Mouse (Mus musculus): ENCODE measurements around the gene Tbce. TPM values are rescaled to one million over a fixed set of nuclear protein-coding genes. Genes with fewer than 3 reads are reported as not detected.

Gene Tbce
- total RNA-seq, 4 experiments from 2014 or later, result 22.2 to 26.1 (median 23.6) TPM

DNA sequence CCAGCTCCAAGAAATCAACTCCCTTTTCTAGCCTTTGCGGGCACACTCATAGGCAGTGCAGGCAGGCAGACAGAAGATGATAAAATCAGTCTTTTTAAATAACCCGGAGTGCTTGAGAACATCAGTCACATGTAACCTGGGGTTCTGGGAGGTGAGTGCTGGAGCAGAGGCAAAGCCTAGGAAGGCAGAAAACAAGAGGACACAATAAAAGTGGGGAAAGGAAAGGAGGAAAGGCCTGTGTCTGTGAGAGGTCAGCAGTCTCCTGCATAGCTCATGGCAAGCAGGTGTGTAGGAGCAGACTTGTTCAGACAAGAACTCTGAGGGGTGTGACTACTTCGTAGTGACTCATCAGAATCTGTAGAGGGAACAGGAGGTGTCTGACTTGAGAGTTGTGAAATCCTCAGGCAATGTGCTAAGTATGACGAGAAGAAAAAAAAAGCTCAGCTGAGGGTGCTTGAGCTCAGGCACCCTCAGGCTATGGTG is 70.8 kb downstream of the Tbce start:
- no peak for DNase-seq (ENCODE audit: low spot score)

DNA sequence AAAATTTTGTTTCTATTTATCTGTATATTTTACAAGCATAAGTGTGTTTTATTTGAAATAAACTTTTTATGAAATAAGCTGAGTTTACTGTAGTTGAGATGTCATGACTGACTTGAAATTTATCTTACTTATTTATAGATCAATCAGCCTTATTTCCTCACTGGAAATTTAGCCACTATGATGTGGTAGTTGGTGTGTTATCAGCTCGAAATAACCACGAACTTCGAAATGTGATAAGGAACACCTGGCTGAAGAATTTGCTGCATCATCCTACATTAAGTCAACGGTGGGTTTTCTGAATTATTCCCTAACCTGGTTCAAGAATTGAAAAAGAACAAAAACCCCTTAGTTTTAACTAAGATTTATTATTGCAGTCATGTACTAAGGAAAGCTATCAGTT is 73.3 kb downstream of the Tbce start:
- no peak for DNase-seq (ENCODE audit: low spot score)

DNA sequence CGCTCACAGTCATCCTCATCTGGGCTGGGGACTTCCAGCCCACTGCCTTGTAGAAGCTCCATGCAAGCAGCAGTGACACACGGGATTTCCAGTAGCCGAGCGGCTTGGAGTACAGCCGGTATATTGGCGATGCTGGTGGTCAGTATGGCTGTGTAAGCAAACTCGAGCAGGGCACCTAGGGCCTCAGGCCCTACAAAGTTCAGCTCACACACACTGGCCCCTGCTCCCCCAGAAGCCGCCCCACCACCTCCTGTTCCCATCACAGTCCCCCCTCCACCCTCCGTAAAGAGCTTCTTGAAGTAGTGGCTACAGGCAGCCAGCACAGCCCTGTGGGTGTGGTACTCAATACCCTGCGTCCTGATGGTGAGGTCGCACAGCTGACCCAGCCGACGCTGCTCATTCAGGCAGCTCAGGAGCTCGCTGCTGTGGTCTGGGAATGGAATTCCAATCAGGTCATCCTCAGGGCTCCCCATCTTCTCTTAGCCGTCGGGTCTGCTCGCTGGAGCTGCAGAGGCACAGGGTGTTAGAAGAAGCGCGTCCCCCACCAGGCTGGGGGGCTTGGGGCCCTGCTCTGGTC is 74.0 kb downstream of the Tbce start:
- DNase-seq (ENCODE audit: low spot score), result no peak

DNA sequence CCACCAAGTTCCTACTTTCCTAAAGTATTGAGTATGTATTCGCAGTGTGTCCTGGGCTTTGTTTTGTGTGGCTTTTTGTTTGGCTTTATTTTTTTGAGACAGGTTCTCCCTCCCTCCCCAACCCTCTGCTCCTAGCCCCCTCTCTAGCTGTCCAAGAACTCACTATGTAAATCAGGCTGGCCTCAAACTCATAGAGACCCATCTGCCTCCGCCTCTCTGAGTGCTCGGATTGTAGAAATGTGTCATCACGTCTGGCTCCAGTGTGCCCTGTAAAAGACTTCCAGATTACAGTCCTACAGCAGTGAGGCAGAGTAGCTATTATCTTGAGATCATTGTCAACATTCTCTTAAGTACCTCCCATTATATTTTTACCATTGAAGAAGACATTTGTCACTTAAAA is 78.4 kb downstream of the Tbce start:
- DNase-seq (ENCODE audit: low spot score), result no peak

DNA sequence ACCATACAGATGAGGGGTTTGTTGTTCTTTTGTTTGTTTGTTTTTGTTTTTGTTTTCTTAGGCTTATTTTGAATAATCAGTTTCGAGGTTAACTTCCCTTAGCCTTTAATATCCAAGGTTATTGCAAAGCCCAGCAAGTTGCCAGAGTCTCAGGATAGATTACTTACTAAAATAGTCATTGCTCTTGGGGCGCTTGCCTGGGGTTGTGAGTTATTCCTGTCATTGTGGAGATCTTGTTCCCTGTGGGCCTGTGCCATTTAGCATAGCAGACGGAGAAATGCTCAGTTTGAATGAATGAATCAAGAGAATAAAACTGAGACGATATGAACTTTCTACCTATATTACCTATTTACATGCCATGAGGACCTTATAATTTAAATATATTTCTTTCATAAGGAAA is 79.2 kb downstream of the Tbce start:
- peak; percentile 26 for DNase-seq (ENCODE audit: low spot score)

DNA sequence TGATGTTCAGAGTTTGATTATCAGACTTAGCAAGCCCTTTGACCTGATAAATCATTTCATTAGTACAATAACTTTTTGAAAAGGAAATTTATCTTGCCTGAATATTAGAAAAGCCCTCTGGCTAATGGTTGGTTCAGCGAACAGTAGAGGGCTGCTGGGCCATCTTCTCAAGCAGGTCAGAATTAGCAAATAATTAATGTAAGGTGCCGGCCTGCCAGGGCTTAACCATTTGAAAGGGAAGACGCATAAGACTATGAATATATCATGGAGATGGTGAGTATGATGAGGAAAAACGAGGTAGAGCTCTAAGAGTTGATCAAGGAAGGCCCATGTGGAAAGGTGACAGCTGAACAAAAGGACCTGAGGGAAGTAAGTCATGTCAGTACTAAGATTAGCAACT is 82.8 kb downstream of the Tbce start:
- DNase-seq (ENCODE audit: low spot score), result no peak

DNA sequence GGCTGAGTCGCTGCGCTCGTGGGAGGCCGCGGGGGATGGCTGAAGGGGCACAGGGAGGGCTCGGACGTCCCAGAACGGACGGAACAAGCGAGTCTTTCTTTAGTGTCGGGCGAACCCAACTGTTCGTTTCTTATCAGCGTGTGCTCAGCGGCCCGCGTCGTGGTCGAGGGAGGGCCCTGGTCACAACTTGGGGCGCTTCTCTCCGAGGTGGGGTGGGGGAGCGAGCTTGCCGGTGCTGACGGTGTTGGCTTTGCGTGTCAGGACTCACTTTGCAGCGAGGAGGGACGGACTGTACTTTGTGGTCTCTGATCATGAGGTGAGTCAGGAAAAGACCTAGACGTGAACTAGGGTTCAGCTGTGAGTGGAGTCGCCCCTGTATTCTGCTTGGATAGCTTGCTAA is 84.5 kb downstream of the Tbce start:
- DNase-seq (ENCODE audit: low spot score), result peak; percentile 23

DNA sequence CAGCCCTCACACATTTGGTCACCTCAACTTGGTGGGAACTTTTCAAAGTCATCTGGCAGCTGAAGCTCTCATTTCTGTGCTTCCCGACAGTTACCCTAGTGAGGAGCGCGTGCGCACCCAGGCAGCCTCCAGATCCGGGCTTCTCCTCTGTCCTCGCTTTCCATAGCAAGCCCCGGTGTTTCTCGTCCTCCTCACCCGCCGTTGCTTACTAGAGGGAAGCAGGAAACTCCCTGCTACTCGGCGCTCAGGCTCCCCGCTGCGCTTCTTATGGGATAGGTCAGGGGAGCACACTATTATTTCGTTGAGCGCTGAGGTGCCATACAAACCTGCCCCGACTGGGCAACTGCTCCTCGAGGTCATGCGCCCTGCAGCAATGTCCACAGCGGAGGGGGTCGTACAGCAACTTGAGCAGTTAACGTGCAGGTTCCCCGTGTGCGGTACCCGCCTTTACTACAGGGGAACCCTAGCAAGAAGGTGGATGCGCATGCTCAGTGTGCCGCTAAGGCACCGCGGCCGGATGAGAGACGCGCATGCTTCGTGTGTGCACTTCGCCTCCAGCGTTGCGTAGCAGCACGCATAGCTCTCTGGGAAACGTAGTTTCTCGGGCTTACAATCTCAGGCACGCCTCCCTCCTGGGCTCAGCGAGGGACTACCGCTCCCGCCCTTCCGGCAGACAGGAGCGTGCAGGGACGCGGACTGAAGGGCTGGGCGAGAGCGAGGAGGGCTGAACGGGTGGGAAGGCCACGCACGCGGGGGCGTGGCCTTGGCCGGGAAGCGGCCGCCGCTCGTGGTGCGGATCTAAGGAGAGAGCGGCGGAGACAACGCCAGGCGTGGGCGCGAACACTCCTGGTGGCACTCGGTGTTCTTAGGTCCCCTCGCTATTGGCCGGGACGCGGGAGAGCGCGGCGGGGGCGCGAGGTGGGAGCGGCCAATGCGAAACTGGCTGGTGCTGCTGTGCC is 85.3 kb downstream of the Tbce start, which contains the start of gene B3galnt2:
B3galnt2 (plus strand) TSS at position 596 of the 959 bp plus-strand sequence.
- DNase-seq (ENCODE audit: low spot score), result peak; percentile 97

Other genes starting within 250 kb of the Tbce start
- 10 to 100 TPM; 25.6 to 33.4 (median 29.0) TPM for gene B3galnt2, start 85.2 kb downstream of the Tbce start, total RNA-seq (2022)
- gene Arid4b, start 23.6 kb upstream of the Tbce start, total RNA-seq (2022), result 10 to 100 TPM; 18.9 to 20.5 (median 19.1) TPM
- 10 to 100 TPM; 21.5 to 24.5 (median 23.2) TPM for gene Ggps1, start 23.9 kb upstream of the Tbce start, total RNA-seq (2022)

Data from heart, adult 8-10 months (tissue).